11 mouse cellular contexts compared by ENCODE assay signal in the genomic region with DNA sequence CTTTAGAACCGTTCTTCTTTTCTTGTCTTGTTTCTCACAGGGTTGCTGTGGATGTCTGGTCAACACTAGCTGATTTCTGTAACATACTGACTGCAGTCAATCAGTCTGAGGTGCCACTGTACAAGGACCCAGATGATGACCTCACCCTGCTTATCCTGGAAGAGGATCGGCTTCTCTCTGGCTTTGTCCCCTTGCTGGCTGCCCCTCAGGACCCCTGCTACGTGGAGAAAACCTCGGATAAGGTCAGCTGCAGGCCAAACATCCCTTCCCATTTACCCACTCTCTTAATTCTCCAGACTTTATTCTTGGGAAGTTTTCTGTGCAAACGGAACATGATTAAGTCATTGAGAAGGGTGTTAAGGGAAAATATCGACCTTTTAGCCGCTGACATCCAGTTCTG.
DNase-seq lines count a peak whose midpoint lies in the region; ATAC-seq and TF ChIP-seq lines count a peak whose summit lies in the region.
"Had no signal": no experiment of that assay in that cellular context is flagged by ENCODE, and none has a peak within 500 bp of the region (broad histone marks: within the 10 kb centered on the region; RNA-seq: fewer than 3 reads in every experiment).

No protein-coding gene starts in this region.

- ATAC-seq in lung, postnatal 0 days, result peak; percentile 26
- no peak for ATAC-seq in heart, embryonic 13.5 days (ENCODE audit: extremely low read depth, insufficient number of reproducible peaks, low FRiP score, low TSS enrichment)
- no peak for ATAC-seq in limb, embryonic 11.5 days (ENCODE audit: insufficient number of reproducible peaks, low FRiP score, low TSS enrichment, low read depth)
- ATAC-seq in stomach, postnatal 0 days (ENCODE audit: low FRiP score, low TSS enrichment), result no peak
- ATAC-seq in midbrain, embryonic 15.5 days (replicated peaks), result no peak
- no peak for ATAC-seq in midbrain, embryonic 14.5 days (ENCODE audit: low FRiP score, low TSS enrichment)
- ATAC-seq: Patski had no signal

- no peak for TF ChIP-seq EP300 in lung, postnatal 0 days (IDR thresholded peaks at IDR 0.05)
- TF ChIP-seq EP300 in stomach, postnatal 0 days (optimal IDR thresholded peaks at IDR 0.05), result no peak

- H3K9ac ChIP-seq in lung, postnatal 0 days (replicated peaks; ENCODE audit: low read depth), result no peak overlapping the region
- peak overlapping the region; percentile 59 for H3K9ac ChIP-seq in heart, embryonic 13.5 days
- H3K9ac ChIP-seq in limb, embryonic 11.5 days (ENCODE audit: low read length), result no peak overlapping the region
- no peak overlapping the region for H3K9ac ChIP-seq in stomach, postnatal 0 days (ENCODE audit: low read length)
- H3K9ac ChIP-seq in midbrain, embryonic 15.5 days, result no peak overlapping the region
- H3K9ac ChIP-seq in midbrain, embryonic 14.5 days (replicated peaks; ENCODE audit: low read length), result no peak overlapping the region

- peaks cover 42% of the 10 kb centered on the region; the same call in 1 of the 2 replicates for H3K4me1 ChIP-seq in lung, postnatal 0 days (ENCODE audit: insufficient read depth, low read depth, low read length)
- H3K4me1 ChIP-seq in heart, embryonic 13.5 days, result peaks cover 61% of the 10 kb centered on the region
- peaks cover 46% of the 10 kb centered on the region for H3K4me1 ChIP-seq in limb, embryonic 11.5 days (ENCODE audit: control insufficient read depth, insufficient read depth, low read length)
- peaks cover 9% of the 10 kb centered on the region for H3K4me1 ChIP-seq in stomach, postnatal 0 days (replicated peaks; ENCODE audit: control insufficient read depth, insufficient read depth)
- H3K4me1 ChIP-seq in midbrain, embryonic 15.5 days, result no peaks in the 10 kb centered on the region
- H3K4me1 ChIP-seq in midbrain, embryonic 14.5 days (ENCODE audit: control insufficient read depth, insufficient read depth, low read length), result no peaks in the 10 kb centered on the region

- H3K9me3 ChIP-seq in lung, postnatal 0 days (ENCODE audit: low read length), result no peaks in the 10 kb centered on the region
- H3K9me3 ChIP-seq in heart, embryonic 13.5 days, result no peaks in the 10 kb centered on the region
- no peaks in the 10 kb centered on the region for H3K9me3 ChIP-seq in limb, embryonic 11.5 days (ENCODE audit: control insufficient read depth, low read length)
- no peaks in the 10 kb centered on the region for H3K9me3 ChIP-seq in stomach, postnatal 0 days (ENCODE audit: control insufficient read depth, low read length)
- H3K9me3 ChIP-seq in midbrain, embryonic 15.5 days, result no peaks in the 10 kb centered on the region
- H3K9me3 ChIP-seq in midbrain, embryonic 14.5 days (ENCODE audit: control insufficient read depth, low read length), result no peaks in the 10 kb centered on the region
- H3K9me3 ChIP-seq: megakaryocyte, embryonic 14.5 days had no signal

- H3K36me3 ChIP-seq in lung, postnatal 0 days (ENCODE audit: insufficient read depth, low read length), result no peaks in the 10 kb centered on the region
- H3K36me3 ChIP-seq in heart, embryonic 13.5 days, result peaks cover 24% of the 10 kb centered on the region
- no peaks in the 10 kb centered on the region for H3K36me3 ChIP-seq in limb, embryonic 11.5 days (ENCODE audit: control insufficient read depth, insufficient read depth, low read length)
- no peaks in the 10 kb centered on the region for H3K36me3 ChIP-seq in stomach, postnatal 0 days (ENCODE audit: control insufficient read depth, insufficient read depth, low read length)
- no peaks in the 10 kb centered on the region for H3K36me3 ChIP-seq in midbrain, embryonic 15.5 days (replicated peaks)
- H3K36me3 ChIP-seq in midbrain, embryonic 14.5 days (ENCODE audit: control insufficient read depth, insufficient read depth, low read length), result peaks cover 36% of the 10 kb centered on the region

- peak overlapping the region; percentile 8; the same call in 1 of the 2 replicates for H3K4me2 ChIP-seq in lung, postnatal 0 days (replicated peaks; ENCODE audit: low read depth, low read length)
- peak overlapping the region; percentile 37 for H3K4me2 ChIP-seq in heart, embryonic 13.5 days
- no peak overlapping the region for H3K4me2 ChIP-seq in limb, embryonic 11.5 days (ENCODE audit: low read depth, severe bottlenecking)
- no peak overlapping the region for H3K4me2 ChIP-seq in stomach, postnatal 0 days (replicated peaks; ENCODE audit: low read depth)
- H3K4me2 ChIP-seq in midbrain, embryonic 15.5 days, result no peak overlapping the region
- no peak overlapping the region for H3K4me2 ChIP-seq in midbrain, embryonic 14.5 days (ENCODE audit: low read length)

- no peak overlapping the region for H3K4me3 ChIP-seq in lung, postnatal 0 days (ENCODE audit: low read depth, low read length)
- H3K4me3 ChIP-seq in heart, embryonic 13.5 days, result no peak overlapping the region
- no peak overlapping the region for H3K4me3 ChIP-seq in limb, embryonic 11.5 days (ENCODE audit: low read depth, low read length)
- H3K4me3 ChIP-seq in stomach, postnatal 0 days (ENCODE audit: low read depth, low read length), result no peak overlapping the region
- H3K4me3 ChIP-seq in midbrain, embryonic 15.5 days, result no peak overlapping the region
- H3K4me3 ChIP-seq in midbrain, embryonic 14.5 days (replicated peaks; ENCODE audit: low read depth, low read length), result no peak overlapping the region
- H3K4me3 ChIP-seq: erythroblast, embryonic 14.5 days; megakaryocyte, embryonic 14.5 days had no signal

- peak; percentile 67 for DNase-seq in lung, postnatal 0 days (ENCODE audit: low spot score)
- DNase-seq in lung, postnatal 36 days, result no peak
- no peak for DNase-seq in limb, embryonic 11.5 days (ENCODE audit: low spot score)
- DNase-seq in stomach, postnatal 0 days (ENCODE audit: low spot score), result no peak
- DNase-seq in midbrain, embryonic 14.5 days, result no peak
- DNase-seq: thymus, postnatal 36 days had no signal

- WGBS in lung, postnatal 0 days, result 16% methylated on average over 7 of the region's 7 CpGs
- 34% methylated on average over 7 of the region's 7 CpGs for WGBS in heart, embryonic 13.5 days
- WGBS in limb, embryonic 11.5 days, result 48% methylated on average over 7 of the region's 7 CpGs
- WGBS in stomach, postnatal 0 days, result 19% methylated on average over 7 of the region's 7 CpGs
- 76% methylated on average over 7 of the region's 7 CpGs for WGBS in midbrain, embryonic 15.5 days
- 75% methylated on average over 7 of the region's 7 CpGs for WGBS in midbrain, embryonic 14.5 days

- no peaks in the 10 kb centered on the region for H3K27me3 ChIP-seq in lung, postnatal 0 days (replicated peaks; ENCODE audit: insufficient read depth, low read length)
- no peaks in the 10 kb centered on the region for H3K27me3 ChIP-seq in heart, embryonic 13.5 days (replicated peaks)
- H3K27me3 ChIP-seq in limb, embryonic 11.5 days (ENCODE audit: control insufficient read depth, insufficient read depth, low read length), result no peaks in the 10 kb centered on the region
- H3K27me3 ChIP-seq in stomach, postnatal 0 days (ENCODE audit: control insufficient read depth, insufficient read depth, low read length), result no peaks in the 10 kb centered on the region
- H3K27me3 ChIP-seq in midbrain, embryonic 15.5 days (replicated peaks), result no peaks in the 10 kb centered on the region
- no peaks in the 10 kb centered on the region for H3K27me3 ChIP-seq in midbrain, embryonic 14.5 days (ENCODE audit: control insufficient read depth, insufficient read depth, low read length)
- H3K27me3 ChIP-seq: megakaryocyte, embryonic 14.5 days; Patski had no signal

- TF ChIP-seq CTCF in lung, postnatal 0 days (IDR thresholded peaks at IDR 0.05), result no peak
- no peak for TF ChIP-seq CTCF in stomach, postnatal 0 days (IDR thresholded peaks at IDR 0.05; ENCODE audit: low read depth)

- H3K27ac ChIP-seq in lung, postnatal 0 days (ENCODE audit: low read length), result peak overlapping the region; percentile 72
- H3K27ac ChIP-seq in heart, embryonic 13.5 days (replicated peaks), result peak overlapping the region; percentile 95
- H3K27ac ChIP-seq in limb, embryonic 11.5 days (replicated peaks; ENCODE audit: low read depth, low read length), result peak overlapping the region; percentile 68
- peak overlapping the region; percentile 88 for H3K27ac ChIP-seq in stomach, postnatal 0 days (replicated peaks)
- H3K27ac ChIP-seq in midbrain, embryonic 15.5 days, result no peak overlapping the region
- no peak overlapping the region for H3K27ac ChIP-seq in midbrain, embryonic 14.5 days (replicated peaks; ENCODE audit: low read depth, low read length)

Comparison
In these comparisons a context has a peak if more than half of its experiments do, and no peak if none do; other contexts are left out.
1. H3K27ac ChIP-seq: peak in lung, postnatal 0 days (single experiment), heart, embryonic 13.5 days (single experiment), limb, embryonic 11.5 days (single experiment) and stomach, postnatal 0 days (single experiment); none in midbrain, embryonic 15.5 days (single experiment) and midbrain, embryonic 14.5 days (single experiment).
2. H3K4me2 ChIP-seq: peak in lung, postnatal 0 days (single experiment) and heart, embryonic 13.5 days (single experiment); none in limb, embryonic 11.5 days (single experiment), stomach, postnatal 0 days (single experiment), midbrain, embryonic 15.5 days (single experiment) and midbrain, embryonic 14.5 days (single experiment).